ENCODE assay signal across 35 mouse cellular contexts in the genomic region with DNA sequence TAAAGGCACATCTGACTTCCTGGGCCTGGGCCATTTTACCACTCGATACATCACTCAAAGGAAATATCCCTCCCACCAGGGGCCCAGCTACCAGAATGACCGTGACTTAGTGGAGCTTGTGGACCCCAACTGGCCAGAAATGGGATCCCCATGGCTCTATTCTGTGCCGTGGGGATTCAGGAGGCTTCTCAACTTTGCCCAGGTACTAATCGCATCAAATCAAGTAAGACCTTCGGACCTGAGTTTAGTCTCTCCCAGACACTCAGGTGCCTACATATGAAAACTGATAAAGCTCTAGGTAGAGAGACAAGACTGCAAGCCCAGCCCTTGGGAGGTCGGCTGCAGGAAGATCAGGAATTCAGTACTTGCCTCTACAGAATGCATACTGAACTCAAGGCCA. TPM values are rescaled to one million over a fixed set of nuclear protein-coding genes. Genes with fewer than 3 reads are reported as not detected.
"Had no signal": no experiment of that assay in that cellular context is flagged by ENCODE, and none has a peak within 500 bp of the region (broad histone marks: within the 10 kb centered on the region; RNA-seq: fewer than 3 reads in every experiment).

No protein-coding gene starts in this region.

- H3K27ac ChIP-seq: heart, embryonic 10.5 days; hindbrain, embryonic 10.5 days; hindbrain, embryonic 12.5 days; hindbrain, embryonic 14.5 days; kidney, embryonic 15.5 days; kidney, postnatal 0 days; limb, embryonic 13.5 days; limb, embryonic 15.5 days; liver, embryonic 12.5 days; liver, embryonic 14.5 days had no signal

- H3K4me3 ChIP-seq: heart, embryonic 10.5 days; heart, embryonic 12.5 days; hindbrain, embryonic 10.5 days; hindbrain, embryonic 12.5 days; kidney, embryonic 15.5 days; limb, embryonic 13.5 days; limb, embryonic 15.5 days; liver, embryonic 12.5 days had no signal

- H3K4me2 ChIP-seq: heart, embryonic 12.5 days; hindbrain, embryonic 12.5 days; hindbrain, embryonic 14.5 days; kidney, embryonic 15.5 days; limb, embryonic 13.5 days; limb, embryonic 15.5 days; liver, embryonic 12.5 days had no signal

- DNase-seq: gastrocnemius, postnatal 14 days; gastrocnemius, postnatal 36 days; heart, postnatal 10 days; heart, postnatal 4 days; kidney, adult 11 months; kidney, adult 2 months; kidney, adult 9 months; kidney, postnatal 14 days; kidney, postnatal 36 days; layer of hippocampus, adult 9-11 months; layer of hippocampus, postnatal 36 days; left cerebral cortex, postnatal 4 days had no signal

- H3K9ac ChIP-seq: heart, embryonic 12.5 days; hindbrain, embryonic 12.5 days; hindbrain, embryonic 14.5 days; kidney, embryonic 15.5 days; limb, embryonic 13.5 days; limb, embryonic 15.5 days; liver, embryonic 12.5 days; liver, embryonic 14.5 days had no signal

- H3K36me3 ChIP-seq: hindbrain, embryonic 12.5 days; limb, embryonic 15.5 days had no signal

- H3K9me3 ChIP-seq: heart, embryonic 10.5 days; hindbrain, embryonic 10.5 days; hindbrain, embryonic 12.5 days; kidney, embryonic 15.5 days; limb, embryonic 13.5 days; limb, embryonic 15.5 days; liver, embryonic 12.5 days had no signal

- ATAC-seq: hindbrain, embryonic 16.5 days; inflammation-experienced regulatory T-cells, adult 6 months; liver, embryonic 12.5 days had no signal

- H3K4me1 ChIP-seq: heart, embryonic 12.5 days; hindbrain, embryonic 10.5 days; hindbrain, embryonic 12.5 days; kidney, embryonic 15.5 days; limb, embryonic 13.5 days; limb, embryonic 15.5 days; liver, embryonic 12.5 days had no signal

- H3K27me3 ChIP-seq: heart, embryonic 12.5 days; hindbrain, embryonic 12.5 days; kidney, embryonic 15.5 days; limb, embryonic 13.5 days; limb, embryonic 15.5 days; liver, embryonic 12.5 days had no signal

RNA-seq across cellular contexts. Expression of gene Lctl, which starts 14.7 kb away (rescaled TPM):
- total RNA-seq: gastrocnemius, postnatal 36 days; heart, postnatal 25 days; layer of hippocampus, adult 18-20 months; layer of hippocampus, postnatal 14 days; layer of hippocampus, postnatal 36 days; left cerebral cortex, adult 18-20 months; left cerebral cortex, postnatal 10 days; left cerebral cortex, postnatal 25 days; left cerebral cortex, postnatal 4 days; liver, adult 2 months had no signal
- polyA plus RNA-seq: heart, embryonic 10.5 days; heart, embryonic 12.5 days; heart, embryonic 14.5 days; heart, embryonic 16.5 days; hindbrain, embryonic 10.5 days; hindbrain, embryonic 12.5 days; hindbrain, embryonic 14.5 days; hindbrain, embryonic 16.5 days; inflammation-experienced regulatory T-cells, adult 6 months; limb, embryonic 11.5 days; limb, embryonic 13.5 days; liver, adult 2 months; liver, embryonic 12.5 days had no signal
